Mouse (Mus musculus): ENCODE results near the gene Tmc2.

GRCm38 (mm10) chr2:130158088-130158437 is 36.9 kb upstream of the Tmc2 start:
- TF ChIP-seq POLR2A (IDR thresholded peaks at IDR 0.05; ENCODE audit: low read depth, low read length) (no peak), CTCF (conservative IDR thresholded peaks at IDR 0.05; ENCODE audit: insufficient read depth, insufficient read length, low read depth, low read length) (no peak)

All from kidney, adult 2 months (tissue).